Mouse (Mus musculus): ENCODE data around the gene Uhrf1. TPM values are rescaled to one million over a fixed set of nuclear protein-coding genes. Genes with fewer than 3 reads are reported as not detected.
A peak's percentile ranks its signal among the peaks of the same experiment; 100 is the strongest.

Uhrf1 gene
- total RNA-seq, 2 experiments from 2014 or later: 12.3 to 16.2 TPM

DNA sequence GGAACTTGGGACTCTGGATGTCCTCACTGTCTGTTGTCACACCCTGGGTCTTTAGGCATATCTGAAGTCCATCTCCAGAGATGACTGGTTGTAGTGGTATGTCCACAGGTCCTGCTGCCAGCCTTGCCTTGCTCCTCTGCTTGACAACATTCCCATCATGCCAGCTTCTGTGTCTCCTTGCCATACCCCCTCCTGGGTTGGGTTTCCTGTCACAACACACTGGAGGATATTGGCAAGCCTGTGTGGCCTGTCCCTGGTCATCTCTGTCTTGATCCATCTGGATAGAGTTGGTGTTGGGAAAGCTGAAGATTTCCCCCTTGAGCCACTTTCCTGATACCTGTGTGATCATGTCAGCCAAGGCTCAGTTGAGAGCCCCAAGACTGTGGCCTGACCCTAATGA is 37.6 kb downstream of the Uhrf1 start:
- intact Hi-C loops (cut with DNase I): no loop called here
- DNase-seq: no peak

DNA sequence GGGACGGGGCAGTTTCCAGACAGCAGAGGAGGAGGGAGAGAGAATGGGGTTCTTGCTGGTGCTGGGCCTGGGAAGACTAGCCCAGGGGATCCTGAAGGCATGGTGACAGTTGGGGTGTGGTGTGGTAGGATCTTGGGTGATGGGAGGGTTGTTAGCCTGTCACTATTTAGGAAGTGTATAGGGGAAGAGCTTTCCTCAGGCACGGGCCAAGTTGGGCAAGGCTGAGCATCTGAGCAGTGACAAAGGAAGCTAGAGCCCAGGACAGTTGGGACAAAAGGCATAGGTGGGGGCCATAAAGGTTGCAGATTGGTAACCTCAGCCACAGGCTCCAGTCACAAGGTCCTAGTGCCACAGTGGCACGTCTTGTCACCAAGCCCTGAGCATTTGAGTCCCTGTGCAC is 40.3 kb downstream of the Uhrf1 start:
- no peak for DNase-seq
- intact Hi-C loops (cut with DNase I): no loop called here

DNA sequence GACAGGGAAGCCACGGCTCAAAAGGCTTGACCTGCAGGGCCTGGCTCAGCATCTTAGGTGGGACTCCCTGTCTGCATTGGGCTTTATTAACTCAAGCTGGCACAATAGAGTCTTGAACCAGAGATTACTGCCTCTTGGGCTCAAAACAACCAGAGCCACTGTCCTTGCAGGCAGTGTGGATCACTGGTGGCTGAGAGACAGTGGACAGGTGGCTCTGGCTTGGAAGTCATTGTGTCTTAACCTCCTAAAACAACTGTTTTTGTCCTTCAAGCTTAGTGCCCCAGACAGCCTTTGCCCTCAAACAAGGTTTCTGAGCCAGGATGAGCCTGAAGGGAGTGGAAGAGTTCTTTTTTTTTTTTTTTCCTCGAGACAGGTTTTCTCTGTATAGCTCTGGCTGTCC is 42.2 kb downstream of the Uhrf1 start:
- intact Hi-C loops (cut with DNase I): no loop called here
- DNase-seq: no peak

- DNase-seq: no peak
- intact Hi-C loops (cut with DNase I): no loop called here
Measured at GRCm38 (mm10) chr17:56348128-56348527, 45.0 kb downstream of the Uhrf1 start.

DNA sequence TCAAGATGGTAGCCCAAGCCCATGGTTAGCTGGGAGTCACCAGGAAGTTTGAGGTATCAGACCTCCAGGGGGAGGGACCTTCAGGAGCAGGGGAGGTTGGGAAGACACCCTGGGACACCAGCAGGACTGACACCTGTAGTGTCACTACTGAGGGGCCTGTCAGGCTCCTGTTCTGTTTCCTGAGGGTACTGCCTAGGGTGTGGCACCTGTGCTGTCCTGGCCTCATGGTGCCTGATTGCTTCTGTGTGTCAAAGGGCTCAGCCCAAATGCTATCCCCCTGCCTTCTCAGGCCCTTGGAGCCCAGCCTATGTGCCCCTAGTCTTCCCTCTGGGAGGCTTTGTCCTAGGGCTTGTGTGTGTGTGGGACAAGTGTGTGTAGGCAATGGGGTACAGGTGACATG is 45.5 kb downstream of the Uhrf1 start:
- no peak for DNase-seq
- intact Hi-C loops (cut with DNase I): no loop called here

GRCm38 (mm10) chr17:56350694-56351093 is 47.6 kb downstream of the Uhrf1 start:
- peak; percentile 80 for DNase-seq
- intact Hi-C loops (cut with DNase I): no loop called here

DNA sequence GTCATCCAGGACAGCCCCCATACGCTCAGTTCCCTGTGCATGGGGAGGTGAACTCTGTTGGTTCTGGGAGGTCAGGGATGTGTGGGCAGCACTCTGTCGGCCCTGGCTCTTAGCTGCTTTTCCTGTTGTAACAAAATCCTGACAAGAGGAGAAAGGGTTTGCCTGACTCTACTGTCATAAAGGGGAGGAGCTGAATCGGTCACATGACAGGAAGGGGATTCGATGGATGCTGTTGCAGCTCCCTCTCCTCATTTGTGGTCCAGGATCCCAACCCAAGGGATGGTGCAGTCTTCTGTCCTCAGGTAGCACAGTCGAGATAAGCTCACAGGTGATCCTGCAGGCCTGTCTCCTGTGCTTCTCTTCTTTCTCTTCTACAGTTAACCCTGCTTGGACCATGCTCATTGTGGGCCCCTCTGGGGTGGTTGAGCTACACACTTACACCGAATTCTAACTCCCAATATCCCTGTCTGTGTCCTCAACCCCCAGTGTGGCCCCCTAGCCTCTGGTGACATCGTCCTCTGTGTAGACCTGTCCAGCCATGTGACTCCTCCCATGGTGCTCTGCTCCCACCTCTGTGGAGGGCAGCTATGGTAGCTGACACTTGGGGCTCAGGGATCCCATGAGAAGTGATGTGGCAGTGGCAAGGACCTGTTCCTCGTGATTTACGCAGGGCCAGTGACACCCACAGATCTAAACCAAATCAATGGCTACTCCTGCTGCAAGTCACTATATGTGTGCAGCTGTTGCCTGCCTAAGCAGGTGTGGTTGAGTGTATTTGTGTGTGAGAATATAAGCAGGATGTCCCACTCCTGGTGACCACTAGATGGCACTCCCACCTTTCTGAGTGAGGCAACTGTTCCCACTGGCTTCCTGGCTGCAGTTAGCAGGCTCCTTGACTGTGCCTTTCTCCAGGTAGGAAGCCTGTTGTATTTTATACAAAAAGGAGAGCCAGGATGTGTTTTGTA is 54.1 kb downstream of the Uhrf1 start:
- peak; percentile 77 for DNase-seq
- intact Hi-C loops (cut with DNase I): loop anchor here (5.0 kb wide), 1 partner anchor 200 kb away; no protein-coding TSS in a partner anchor

DNA sequence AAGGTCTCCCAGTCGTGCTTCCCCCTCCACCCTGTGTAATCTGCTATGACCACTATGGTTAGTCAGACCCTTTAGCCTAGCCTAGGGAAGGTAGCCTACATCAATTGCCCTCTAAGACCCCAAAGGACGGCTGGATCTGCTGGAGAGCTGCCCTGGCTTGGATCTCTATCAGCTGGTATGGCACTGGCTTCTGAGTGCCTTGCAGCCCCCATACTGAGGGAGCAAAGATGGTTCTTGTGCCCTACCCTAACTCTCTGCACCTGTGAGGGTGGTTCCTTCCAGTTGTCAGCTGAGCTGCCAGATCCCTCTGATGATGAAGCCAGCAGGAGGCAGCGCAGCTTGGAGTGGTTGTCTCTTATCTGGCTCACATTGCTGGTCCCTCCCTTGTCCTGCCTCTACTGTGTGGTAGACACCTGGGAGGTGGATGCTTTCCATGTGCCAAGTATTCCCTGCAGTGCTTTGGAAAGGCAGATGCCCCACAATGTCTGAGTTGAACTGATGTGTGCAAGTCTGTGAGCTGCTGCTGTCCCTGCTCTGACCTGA is 56.1 kb downstream of the Uhrf1 start:
- intact Hi-C loops (cut with DNase I): loop anchor here (5.0 kb wide), 1 partner anchor 198 kb away; no protein-coding TSS in a partner anchor
- DNase-seq: no peak

DNA sequence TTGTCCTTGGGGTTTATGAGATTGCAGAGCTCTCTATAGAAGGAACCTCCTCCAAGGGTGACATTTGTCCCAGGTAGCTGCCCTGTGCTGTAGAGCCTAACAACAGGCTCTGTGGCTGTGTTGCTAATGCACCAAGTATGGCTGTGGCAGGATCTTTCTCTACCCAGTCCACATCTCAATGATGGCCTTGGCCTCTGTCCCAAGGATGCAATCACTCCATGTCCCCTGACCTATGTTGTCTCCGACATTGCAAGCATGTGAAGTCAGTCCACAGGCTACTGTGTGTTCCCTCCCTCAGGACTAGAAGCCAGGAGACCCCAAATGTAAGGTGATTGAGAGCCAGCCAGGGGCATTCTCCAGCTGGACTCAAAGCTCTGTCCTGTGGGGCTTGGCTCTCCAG is 56.7 kb downstream of the Uhrf1 start:
- intact Hi-C loops (cut with DNase I): loop anchor here (5.0 kb wide), 1 partner anchor 197 kb away; no protein-coding TSS in a partner anchor
- no peak for DNase-seq

GRCm38 (mm10) chr17:56360451-56360850 is 57.3 kb downstream of the Uhrf1 start:
- intact Hi-C loops (cut with DNase I): no loop called here

DNA sequence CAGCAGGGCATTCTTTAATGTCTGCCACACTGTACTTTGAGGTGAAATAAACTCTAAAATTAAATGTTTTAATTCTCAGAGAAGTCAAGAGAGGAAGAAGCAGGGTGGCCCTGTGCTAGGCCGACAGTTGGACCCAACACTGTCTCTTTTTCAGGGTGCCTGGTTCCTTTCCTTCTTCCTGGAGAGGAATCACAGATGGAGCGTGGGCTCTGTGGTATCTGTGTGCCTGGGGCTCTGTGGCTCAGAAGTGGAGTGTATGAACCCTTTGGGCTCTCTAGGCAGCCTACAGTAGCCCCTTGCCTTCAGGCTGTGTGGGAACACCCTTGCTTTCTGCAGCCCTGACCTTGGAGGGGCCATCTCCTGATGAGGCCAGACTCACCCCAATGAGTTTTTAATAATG is 58.4 kb downstream of the Uhrf1 start:
- intact Hi-C loops (cut with DNase I): no loop called here
- no peak for DNase-seq

More at GRCm38 (mm10) chr17:56360451-56360850, 57.3 kb downstream of the Uhrf1 start:
- peak; percentile 77 for DNase-seq

- intact Hi-C loops (cut with DNase I): no loop called here
- DNase-seq: no peak
Measured at GRCm38 (mm10) chr17:56365791-56366673, 62.9 kb downstream of the Uhrf1 start.

DNA sequence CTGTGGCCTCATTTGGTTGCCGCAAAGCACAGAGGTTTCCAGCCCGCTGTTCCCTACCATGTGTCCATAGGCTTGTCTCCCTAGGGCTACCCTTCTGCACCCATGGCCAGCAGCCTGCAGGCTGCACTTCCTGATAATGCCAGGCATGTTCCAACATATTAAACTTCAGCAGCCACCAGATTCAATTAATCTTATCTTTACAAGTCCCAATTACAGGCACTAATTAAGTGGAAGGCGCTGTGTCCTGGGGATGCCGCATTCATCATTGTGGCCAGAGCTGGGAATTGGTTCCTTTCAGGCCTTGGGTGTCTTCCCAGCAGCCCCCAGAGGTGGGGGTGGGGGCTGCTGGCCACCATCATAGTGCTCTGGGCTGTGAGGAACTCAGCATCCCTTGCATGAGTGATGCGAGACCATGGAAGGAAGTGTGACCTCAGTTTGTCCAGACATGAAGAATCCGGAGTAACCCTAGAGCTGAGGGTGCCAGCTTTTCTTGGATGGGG is 65.2 kb downstream of the Uhrf1 start:
- no peak for DNase-seq
- intact Hi-C loops (cut with DNase I): no loop called here

GRCm38 (mm10) chr17:56370090-56370489 is 67.0 kb downstream of the Uhrf1 start:
- intact Hi-C loops (cut with DNase I): no loop called here
- no peak for DNase-seq

- intact Hi-C loops (cut with DNase I): no loop called here
- peak; percentile 30 for DNase-seq
Measured at GRCm38 (mm10) chr17:56371029-56371660, 68.0 kb downstream of the Uhrf1 start.

DNA sequence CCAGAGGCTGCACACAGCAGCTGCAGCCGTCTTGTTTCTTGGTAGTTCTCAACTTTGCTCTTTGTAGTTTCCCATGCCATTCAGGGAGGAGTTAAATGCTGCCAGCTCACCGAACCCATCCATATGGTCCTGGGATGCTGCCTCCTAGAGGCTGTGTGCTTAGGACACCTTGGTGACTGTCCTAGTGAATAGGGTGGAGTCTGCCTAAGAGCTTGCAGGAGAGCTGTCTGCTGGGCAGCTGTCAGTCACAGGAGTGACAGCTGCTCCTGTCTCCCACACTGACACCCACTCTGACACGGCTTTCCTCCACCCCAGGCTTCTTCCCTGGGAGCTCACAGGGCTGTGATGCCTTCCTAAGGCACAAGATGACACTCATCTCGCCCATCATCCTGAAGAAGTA is 69.0 kb downstream of the Uhrf1 start:
- intact Hi-C loops (cut with DNase I): no loop called here
- DNase-seq: no peak
